Mouse (Mus musculus) frontal cortex, adult 2 months (tissue): ENCODE measurements around the gene Gm47985. TPM values are rescaled to one million over a fixed set of nuclear protein-coding genes. Genes with fewer than 3 reads are reported as not detected.
A peak's percentile ranks its signal among the peaks of the same experiment; 100 is the strongest.
"Not testable (repeated sequence)": the region's sequence is repeated elsewhere in the genome, so short reads cannot be mapped to it uniquely, and the experiment has no call there.

ENCODE experiments used
- DNase-seq, 2 experiments: peaks; one replicate each; pipeline ENCODE4 v3.0.0; 2022; ENCODE audit warnings: low spot score in 1 of 2; ENCODE audit errors: extremely low spot score in 1 of 2
- polyA plus RNA-seq: library from polyadenylated mRNA; depleted of rRNA; stranded (reverse); fragments of >200 nt; gene quantifications from 2 replicates; pipeline ENCODE4 v1.2.3, GENCODE M21; 2012; rRNA removed

Gm47985 gene
- not detected in 2 replicates for polyA plus RNA-seq

DNA sequence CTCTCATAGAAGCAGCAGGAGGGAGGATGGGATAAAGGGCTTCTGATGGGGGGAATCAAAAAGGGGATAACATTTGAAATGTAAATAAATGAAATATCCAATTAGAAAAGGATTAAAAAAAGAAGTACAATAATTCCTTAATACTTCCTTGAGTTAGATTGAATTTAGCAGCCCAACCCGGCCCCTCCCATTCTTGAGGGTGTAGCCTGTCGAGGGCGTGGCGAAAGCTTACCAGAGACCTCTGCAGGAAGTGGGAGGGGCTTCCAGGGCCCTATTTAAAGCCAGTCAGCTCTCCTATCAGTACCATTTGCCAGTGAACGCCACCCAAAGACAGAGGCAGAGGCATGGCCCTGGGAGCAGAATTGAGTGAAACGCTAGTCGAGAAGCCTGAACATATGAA lies at the start of gene Gm47985:
Gene Gm47985, plus strand, starts transcription at position 272 of the 400 bp plus-strand sequence.
- DNase-seq, result not testable (repeated sequence)

DNA sequence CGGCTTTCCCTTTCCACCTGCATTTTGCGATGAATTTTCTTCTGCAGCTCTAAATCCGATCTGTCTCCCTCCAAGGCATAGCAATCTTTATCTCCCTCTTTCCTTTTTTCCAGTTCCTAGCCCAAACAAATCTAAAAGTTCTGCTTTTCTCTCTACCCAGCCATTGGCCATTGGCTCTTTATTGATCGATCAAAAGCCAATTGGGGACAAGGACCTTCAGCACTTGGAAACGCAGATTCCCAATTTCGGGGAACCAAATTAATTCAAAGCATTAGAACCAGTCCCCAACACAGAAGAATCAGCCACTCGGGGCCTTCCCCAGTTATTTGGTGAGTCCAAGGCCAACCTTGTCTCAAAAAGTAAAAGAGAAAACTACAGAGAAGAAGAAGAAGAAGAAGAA lies 49.7 kb upstream of the Gm47985 start:
- DNase-seq, result no peak

DNA sequence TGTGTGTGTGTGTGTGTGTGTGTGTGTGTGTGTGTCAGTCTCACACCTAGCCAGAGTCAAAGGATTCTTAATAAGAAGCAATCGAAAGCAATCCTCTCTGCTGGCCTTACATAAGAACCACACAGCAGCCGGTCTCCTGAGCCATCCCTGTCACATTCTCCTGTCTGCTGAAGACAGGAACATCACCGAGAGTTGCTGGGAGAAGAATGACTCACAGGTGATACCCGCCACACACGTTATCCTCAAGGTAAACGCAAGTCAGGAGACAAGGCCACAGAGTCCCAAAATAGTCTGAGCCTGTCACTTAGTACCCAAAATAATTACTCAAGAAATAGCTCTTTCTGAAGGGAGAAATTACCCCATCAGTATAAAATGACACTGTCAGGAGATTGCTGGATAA lies 43.9 kb upstream of the Gm47985 start:
- DNase-seq, result peak; percentile 21 to 49

DNA sequence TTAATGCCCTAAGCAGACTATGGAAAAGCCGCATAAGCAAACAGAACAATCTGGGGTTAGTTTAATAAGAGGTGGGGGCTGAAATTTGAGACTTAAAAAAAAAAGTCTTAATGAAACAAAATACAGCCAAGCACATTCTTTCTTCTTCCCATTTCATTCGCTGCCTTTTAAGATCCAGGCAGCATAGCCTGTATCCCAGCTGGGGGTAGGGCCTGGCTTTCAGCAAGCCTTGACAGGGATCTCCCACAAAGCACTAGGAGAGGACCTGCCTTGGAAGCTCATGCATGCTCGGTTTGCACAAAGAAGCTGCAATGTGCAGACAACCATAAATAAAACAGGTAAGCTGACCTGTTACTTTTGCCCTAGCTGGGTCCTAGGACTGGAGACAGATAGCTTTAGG lies 41.4 kb upstream of the Gm47985 start:
- no peak for DNase-seq

DNA sequence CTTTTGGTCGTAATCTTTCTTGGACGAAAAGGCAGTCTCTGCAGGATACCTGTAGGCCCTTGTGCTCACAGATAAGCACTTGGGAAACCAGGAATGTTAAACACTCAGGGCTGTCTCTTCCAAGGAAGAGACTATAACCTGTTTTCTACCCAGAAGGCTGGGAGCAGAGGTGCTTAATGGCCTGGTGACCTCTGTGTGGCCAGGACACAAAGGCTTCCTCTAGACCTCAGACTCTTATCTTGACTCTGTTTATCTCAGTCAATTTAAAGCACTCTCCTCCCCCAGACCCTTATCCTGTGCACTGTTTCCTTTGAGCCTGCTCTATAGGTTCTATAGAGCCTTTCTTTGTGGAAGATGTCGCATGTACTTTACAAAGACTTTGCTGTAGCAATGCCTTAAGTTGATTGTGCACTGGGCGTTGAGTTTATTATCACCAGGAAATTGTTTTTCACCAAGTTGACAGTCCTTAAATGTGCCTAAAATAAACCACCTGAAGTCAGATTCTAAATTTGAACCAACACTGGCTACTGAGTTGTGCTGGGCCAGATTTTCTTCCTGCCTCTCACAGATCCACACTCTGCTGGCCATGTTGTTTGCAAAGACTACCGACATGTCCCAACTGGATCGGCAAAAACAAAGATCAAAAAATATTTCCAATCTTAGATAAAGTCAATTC lies 37.7 kb upstream of the Gm47985 start:
- DNase-seq, result no peak

DNA sequence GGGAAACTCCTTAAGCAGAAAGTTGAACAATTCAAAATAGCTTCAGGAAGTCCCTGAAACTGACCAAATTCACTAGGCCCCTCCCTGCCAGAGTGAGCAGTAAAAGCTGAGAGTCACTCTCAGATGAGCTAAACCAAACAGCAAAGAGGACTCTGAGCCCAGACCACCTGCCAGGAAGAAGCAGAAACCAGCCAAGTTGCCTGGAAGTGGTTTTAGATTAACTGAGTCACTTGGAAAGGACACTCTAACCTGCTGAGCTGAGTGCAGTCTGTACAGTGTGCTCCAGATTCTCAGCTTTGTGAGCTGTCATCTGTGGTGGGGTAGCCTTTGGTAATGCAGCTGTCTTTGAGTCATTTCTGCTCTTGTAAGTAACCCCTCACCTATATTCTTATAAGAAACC lies 34.5 kb upstream of the Gm47985 start:
- no peak for DNase-seq

DNA sequence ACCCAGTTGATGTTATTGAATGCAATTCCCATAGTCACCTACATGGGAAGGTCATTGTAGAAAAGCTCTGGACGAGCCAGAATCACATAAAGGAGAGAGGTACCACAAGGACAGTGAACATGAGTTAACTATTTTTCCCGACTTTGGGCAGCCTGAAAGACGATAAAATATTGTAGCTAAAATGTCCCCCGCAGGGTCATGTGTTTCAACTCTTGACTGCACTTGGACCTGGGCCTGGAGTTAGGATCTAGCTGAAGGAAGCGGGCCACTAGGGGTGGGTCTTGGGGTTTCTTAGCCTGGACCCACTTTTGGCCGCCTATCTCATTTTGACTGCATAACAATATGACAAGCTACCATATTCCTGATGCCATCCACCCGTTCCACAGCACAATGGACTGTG lies 32.1 kb upstream of the Gm47985 start:
- no peak for DNase-seq

DNA sequence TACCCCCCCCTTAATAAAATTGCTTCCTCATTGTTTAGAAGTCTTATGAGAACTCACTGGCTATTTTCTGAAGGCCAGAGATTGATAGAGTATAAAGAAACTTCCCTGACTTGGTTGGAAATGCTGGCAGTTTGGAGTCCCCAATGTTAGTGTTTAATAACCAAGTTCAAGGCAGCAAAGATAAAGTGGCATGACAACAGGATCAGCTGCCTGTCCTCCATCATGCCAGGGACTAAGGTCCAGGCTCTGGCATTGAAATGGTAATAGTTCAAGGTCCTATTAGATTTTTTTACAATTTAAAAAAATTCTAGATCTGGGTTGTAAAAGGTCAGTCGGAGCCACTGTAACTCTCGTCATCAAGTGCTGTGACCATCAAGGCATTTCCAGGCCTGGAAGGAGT lies 31.2 kb upstream of the Gm47985 start:
- no peak for DNase-seq

DNA sequence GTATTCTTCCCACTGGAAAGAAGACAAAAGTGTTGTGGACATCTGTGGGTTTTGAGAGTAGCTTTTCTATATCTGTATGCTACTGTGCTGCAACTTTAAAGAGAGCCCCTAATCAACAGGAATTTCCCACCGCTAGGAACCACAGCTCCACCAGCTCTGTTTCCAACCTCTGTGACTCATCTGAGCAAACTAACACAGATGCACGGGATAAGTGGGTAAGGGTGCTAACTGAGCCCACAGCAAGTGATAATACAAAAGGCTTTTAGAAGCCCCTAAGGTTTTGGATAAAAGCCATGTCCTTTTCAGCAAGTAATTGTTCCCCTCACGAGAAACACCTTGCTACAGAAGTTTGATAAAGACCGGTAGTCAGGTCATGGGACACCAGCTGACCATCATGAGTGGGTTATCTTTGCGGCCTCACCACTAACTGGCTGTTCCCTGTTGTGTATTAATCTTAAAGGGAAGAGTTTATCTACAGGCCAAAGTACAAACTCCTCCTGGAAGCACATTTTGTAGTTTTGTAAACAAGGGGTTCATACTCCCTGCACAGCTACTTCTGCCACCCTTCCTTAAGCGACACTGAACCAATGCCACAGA lies 29.2 kb upstream of the Gm47985 start:
- DNase-seq, result no peak

DNA sequence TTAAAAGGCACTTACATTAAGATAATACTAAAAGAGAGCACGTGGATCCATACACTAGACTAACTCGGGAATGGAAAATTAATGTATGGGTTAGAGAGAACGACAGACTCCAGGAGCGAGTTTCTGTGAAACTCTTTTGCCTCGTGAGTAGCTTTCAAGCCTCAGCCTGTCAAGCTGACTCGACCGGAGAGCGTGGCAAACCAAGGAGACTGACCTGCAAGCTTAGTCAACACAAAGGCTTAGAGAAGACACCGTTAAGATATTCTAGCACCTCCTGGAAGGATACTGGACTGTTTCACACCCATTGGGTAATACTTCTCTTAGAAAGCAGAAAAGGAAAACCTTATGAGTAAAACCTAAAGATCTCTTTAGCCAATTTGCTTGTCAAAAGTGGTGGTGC lies 28.2 kb upstream of the Gm47985 start:
- not testable (repeated sequence) for DNase-seq

DNA sequence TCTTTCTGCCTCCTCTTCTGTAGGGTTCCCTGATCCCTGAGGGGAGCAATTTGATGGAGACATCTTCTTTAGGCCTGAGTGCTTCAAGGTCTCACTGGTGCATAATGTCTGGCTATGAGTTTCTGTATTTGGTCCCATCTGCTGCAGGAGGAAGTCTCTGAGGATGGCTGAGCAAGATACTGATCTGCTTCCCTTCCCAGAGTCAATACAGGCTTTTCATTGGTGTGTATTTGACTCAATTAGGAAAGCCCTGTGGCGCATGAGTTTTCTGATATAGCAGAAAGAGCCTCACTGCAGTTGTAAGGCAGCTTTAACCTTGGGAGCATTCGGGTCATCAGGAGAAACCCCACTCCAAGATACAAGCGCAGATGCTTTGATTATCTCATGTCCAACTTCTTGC lies 26.2 kb upstream of the Gm47985 start:
- no peak for DNase-seq

DNA sequence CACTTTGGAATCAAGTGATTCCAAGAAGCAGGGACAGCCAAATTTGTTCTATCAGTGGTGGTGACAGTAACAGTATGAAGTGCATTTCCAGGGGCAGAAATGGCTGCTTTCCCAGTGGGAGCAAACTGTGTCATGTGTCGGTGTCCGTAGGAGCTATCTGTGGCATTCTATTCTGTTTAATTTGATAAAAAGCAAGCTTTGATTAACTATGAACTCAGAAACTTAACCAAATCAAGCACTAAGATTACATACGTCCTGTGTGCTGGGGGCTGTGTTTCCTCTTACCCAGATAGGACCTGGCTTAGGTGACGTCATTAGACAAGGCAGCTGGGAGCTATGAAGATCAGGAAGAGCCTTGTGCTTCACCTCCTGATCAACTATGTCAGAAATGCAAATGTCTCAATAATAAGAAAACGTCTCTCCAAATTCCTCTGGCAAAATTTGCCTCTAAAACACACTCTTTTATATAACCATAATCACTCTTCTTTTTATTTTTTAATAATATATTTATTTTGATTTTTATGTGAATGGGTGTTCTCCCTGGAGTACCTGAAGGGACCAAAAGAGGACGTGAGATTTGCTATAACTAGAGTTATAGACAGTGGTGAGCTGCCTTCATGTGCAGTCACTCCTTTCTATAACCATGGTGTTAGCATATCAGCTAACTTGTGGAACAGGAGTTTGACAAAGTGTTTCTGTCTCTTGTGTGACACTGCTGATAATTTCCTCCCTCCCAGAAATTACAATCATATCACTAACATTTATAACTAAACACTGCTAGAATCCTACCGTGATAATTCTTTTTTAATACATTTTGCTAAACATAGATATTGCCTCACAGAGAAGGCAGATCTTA lies 25.3 kb upstream of the Gm47985 start:
- DNase-seq, result no peak

DNA sequence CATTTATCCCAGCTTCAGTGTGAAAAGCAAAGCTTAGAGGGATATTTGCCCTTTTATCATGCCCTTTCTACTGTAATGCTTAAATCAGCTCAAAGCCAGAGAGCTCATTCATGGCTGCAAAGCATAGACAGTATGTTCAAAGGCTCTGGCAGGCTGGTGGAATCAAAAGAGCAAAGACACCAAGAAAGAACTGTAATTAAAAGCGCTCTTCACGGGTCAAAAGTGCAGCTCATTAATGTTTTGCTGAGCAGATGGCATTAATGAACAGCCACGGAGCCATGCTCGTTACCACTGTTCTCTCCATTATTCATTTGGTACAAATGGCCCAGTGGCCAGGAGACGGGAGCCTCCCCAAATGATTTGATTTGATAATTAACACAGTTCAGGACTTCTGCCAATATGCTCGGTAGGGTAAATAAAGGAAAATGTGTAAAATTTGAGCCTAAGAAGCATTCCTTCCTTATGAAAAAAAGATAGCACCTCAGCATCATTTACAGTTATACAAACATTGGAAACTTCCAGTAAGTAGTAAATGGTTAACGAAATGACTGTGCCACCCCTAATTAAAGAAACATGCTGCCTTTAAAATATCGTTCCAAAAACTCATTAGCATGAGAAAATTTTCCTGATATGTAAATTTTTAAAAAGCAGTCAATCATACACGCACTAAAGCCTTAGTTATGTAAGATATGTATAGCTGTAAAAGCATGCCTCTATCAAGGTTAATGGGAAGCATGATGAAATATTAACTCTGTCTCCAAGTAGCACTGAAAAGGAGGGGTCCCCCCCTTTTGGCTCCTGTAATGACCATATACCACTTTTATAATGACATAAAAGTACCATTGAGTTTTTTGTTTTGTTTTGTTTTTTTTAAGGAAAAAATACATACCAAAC lies 24.1 kb upstream of the Gm47985 start:
- no peak for DNase-seq

DNA sequence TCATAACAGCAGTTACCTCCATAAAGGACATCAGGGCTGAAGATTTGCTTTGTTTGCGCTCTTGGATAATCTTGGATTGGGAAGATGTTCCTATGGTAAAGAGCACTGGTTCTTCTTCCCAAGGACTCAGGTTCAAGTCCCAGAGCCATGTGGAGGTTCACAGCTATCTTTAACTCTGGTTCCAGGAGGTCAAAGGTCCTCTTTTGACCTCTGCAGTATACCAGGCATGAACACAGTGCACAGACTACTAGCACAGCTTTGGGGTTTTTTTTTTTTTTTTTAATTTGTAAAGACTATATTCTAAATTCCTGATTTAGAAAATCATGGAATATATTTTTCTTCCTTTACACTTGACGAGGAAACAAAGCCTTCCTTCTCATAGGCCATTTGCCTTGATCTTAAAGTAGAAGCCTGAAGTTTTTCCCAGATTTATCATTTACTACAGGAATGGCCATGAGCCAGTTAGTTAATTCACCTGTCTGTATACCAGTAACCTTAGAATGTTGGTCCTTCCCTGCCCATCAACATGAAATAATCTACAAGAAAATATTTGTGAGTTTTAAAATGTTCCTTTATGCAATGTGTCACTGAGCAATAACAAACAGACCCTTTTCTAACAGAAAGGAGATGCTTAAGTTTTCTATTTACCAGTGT lies 23.4 kb upstream of the Gm47985 start:
- DNase-seq, result no peak

DNA sequence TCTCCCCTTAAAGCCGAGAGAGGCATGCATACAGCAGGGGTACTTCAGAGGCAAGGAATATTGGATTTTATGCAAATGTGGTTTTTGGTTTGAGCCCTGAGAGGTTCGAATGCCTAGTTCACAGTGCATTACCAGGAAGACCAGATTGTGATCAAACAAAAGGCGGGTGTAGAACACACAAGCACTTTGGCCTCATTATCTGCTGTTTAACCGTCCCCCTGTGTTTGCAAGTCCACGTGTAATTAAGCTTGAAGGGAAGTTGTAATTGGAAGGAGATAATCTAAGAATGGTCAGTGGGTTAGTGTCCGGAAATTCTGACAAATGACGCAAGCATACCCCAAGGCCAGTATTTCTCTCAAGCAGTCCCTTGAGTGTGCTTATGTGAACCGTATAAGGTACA lies 16.3 kb upstream of the Gm47985 start:
- no peak for DNase-seq

DNA sequence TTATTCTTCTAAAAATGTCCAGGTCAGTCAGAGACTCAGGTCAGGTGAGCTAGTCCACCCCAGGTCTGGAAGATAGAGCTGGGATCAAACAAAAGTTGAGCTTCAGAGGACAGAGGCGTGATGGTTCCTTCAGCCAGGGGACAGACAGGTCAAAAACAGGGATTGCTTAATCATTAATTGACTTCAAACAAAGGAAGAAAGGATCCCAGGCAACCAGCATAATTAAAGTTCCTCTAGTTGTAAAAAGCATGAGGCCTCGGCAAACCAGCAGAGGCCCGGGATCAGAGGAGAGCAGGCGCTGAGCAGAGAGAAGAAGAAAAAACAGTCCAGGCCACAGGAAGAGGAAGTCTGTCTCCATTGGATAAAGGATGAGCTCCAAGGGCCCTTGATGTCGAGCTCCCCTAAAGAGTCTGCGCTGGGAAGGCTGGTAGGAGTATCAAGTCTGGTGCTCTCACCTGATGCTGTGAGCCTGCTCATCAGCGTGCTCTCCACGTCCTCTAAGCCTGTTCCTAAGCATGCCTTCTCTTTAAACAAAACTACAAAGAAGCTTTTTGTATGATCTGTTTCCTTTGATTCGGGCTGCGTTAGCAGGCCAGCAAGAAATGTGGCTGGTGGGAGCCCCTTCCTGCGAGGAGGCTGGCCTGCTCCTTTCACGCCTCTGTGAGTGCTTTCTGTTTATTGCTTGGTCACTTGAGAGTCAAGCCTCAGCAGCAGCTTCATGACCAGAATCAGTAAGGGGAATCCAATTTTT lies 14.9 kb upstream of the Gm47985 start:
- no peak for DNase-seq

DNA sequence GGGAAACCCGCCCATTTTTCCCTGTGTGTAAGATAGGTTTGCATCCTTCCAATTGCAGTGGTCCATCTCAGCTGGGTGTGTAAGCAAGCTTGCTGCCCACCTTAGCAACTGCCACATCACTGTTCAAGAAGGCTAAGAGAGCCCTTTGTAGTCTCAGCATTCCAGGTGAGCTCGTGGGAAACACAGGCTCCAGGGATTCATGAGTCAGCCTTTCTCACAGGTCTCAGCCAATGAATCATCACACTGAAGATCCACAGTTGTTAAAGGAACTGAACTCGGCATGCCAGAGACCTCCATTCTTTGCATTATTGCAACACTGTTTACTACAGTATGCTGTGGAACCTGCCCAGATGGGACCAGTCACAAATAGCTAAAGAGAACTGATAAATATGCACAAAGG lies 13.7 kb upstream of the Gm47985 start:
- no peak for DNase-seq

DNA sequence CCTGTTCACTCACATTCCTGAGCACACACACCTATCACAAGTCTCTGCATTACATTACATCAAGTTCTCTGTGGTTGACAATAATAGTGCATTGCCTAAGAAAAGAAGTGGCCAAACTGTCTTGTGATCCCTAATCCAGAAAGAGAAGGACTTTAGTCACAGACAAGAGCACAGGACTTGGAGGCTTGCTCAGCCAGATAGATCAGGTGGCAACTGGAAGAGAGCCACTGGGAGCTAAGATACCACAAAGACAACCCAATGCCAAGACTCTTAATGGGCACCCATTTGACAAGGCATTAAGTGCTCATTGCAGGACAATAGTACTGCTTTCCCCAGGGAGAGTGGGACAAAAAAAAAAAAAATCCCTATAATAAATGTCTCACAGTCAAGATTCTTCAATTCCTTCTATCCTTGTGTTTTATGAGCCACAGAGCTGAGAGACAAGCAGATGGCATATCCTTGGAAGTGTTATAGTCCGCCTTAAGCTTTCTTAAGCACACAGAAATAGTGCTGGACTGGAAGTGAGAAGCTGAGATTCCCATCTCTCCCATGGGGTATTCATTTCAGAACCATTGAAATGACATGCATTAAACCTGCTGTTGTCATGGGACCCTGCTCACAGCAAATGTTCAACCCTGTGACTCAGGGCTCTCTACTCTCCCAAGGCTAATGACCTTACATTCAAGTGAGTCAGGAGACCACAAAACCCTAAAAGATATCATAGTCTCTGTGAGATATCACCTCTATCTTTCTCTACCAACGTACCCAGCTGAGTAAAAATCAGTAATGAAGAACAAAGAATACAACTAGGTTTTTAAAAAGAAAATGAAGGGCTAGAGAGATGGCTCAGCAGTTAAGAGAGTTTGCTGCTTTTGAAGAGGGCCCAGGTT lies 10.5 kb upstream of the Gm47985 start:
- DNase-seq, result peak; percentile 26 to 34
